Mouse (Mus musculus) liver, embryonic 15.5 days (tissue): ENCODE data around the gene Prc1. TPM values are rescaled to one million over a fixed set of nuclear protein-coding genes. Genes with fewer than 3 reads are reported as not detected.

Source experiments
- ATAC-seq: fragments of 200-750 bp; cut with Nextera tagmentation; 2 replicates; pipeline ENCODE4 v1.8.0; 2017; ENCODE audit warnings: moderate number of reproducible peaks, mild to moderate bottlenecking, moderate library complexity; ENCODE audit not compliant: insufficient read depth
- H3K27ac ChIP-seq: fragments of 300-500 bp; sonication (generic); replicated peaks from 2 replicates; pipeline ENCODE4 v1.5.1; 2015; ENCODE audit warnings: mild to moderate bottlenecking, inconsistent platforms
- H3K27me3 ChIP-seq: fragments of 300-500 bp; sonication (generic); 2 replicates; pipeline ENCODE4 v1.6.1; 2015; ENCODE audit warnings: mild to moderate bottlenecking, inconsistent platforms
- H3K36me3 ChIP-seq: fragments of 300-500 bp; sonication (generic); replicated peaks from 2 replicates; pipeline ENCODE4 v1.6.1; 2015; ENCODE audit warnings: moderate library complexity, mild to moderate bottlenecking, inconsistent platforms
- H3K4me1 ChIP-seq: fragments of 300-500 bp; sonication (generic); replicated peaks from 2 replicates; pipeline ENCODE4 v1.6.1; 2015; ENCODE audit warnings: inconsistent platforms
- H3K4me2 ChIP-seq: fragments of 300-500 bp; sonication (generic); 2 replicates; pipeline ENCODE4 v1.6.1; 2015; ENCODE audit warnings: moderate library complexity, mild to moderate bottlenecking, inconsistent platforms
- H3K4me3 ChIP-seq: fragments of 300-500 bp; sonication (generic); replicated peaks from 2 replicates; pipeline ENCODE4 v1.5.1; 2015; ENCODE audit warnings: mild to moderate bottlenecking, inconsistent platforms
- H3K9ac ChIP-seq: fragments of 300-500 bp; sonication (generic); 2 replicates; pipeline ENCODE4 v1.6.1; 2015; ENCODE audit warnings: moderate library complexity, mild to moderate bottlenecking, inconsistent platforms
- H3K9me3 ChIP-seq: fragments of 300-500 bp; sonication (generic); replicated peaks from 2 replicates; pipeline ENCODE4 v1.6.1; 2016; ENCODE audit warnings: inconsistent platforms
- WGBS: fragments of 180-500 bp; shearing (Covaris S2); methylation state at CpG from one replicate; pipeline ENCODE4 v1.1.7; 2015; ENCODE audit warnings: mixed read lengths; ENCODE audit not compliant: insufficient replicate concordance; 5-methylcytosine and 5-hydroxymethylcytosine counted together
- polyA plus RNA-seq: library from polyadenylated mRNA; unstranded; fragments of >200 nt; fragmentation: Nextera tagmentation; extraction: Ambion mirVana; gene quantifications from 2 replicates; pipeline ENCODE4 v1.2.1, GENCODE M21; 2015

Gene Prc1
- 126 and 128 TPM in 2 replicates for polyA plus RNA-seq

- Histone ChIP-seq H3K9me3 (no peaks in the 10 kb centered on the region), H3K4me1 (peaks cover 54% of the 10 kb centered on the region), H3K27ac (peak within 1 kb of the TSS; percentile 95)
Observed at GRCm38 (mm10) chr7:80294062-80294763, at the start of gene Prc1. Gene Prc1 (plus strand): TSS chr7:80294450.

GRCm38 (mm10) chr7:80244851-80245250 is 49.4 kb upstream of the Prc1 start:
- H3K9ac ChIP-seq: no peak overlapping the region
- H3K4me2 ChIP-seq: no peak overlapping the region
- no peaks in the 10 kb centered on the region for H3K9me3 ChIP-seq
- H3K4me1 ChIP-seq: peaks cover 16% of the 10 kb centered on the region
- H3K36me3 ChIP-seq: peaks cover 6% of the 10 kb centered on the region; the same call in 1 of the 2 replicates
- no peak for ATAC-seq
- WGBS: 84% methylated on average over 4 of the region's 4 CpGs
- no peak overlapping the region for H3K27ac ChIP-seq
- H3K4me3 ChIP-seq: no peak overlapping the region
- no peaks in the 10 kb centered on the region for H3K27me3 ChIP-seq

More at GRCm38 (mm10) chr7:80294062-80294763, at the start of gene Prc1:
- under 1% methylated on average over 52 of the region's 52 CpGs for WGBS
- peak within 1 kb of the TSS; percentile 97 for H3K9ac ChIP-seq
- peak; percentile 99 for ATAC-seq
- peaks cover 42% of the 10 kb centered on the region for H3K36me3 ChIP-seq
- H3K4me3 ChIP-seq: peak within 1 kb of the TSS; percentile 83
- no peaks in the 10 kb centered on the region for H3K27me3 ChIP-seq
- peak within 1 kb of the TSS; percentile 68 for H3K4me2 ChIP-seq

GRCm38 (mm10) chr7:80246148-80246721 is 48.0 kb upstream of the Prc1 start, which contains the start of gene Ttll13:
Gene Ttll13 (plus strand): TSS chr7:80246376.
- no peaks in the 10 kb centered on the region for H3K27me3 ChIP-seq
- WGBS: under 1% methylated on average over 48 of the region's 48 CpGs
- ATAC-seq: peak; percentile 98

GRCm38 (mm10) chr7:80246859-80247258 is 47.4 kb upstream of the Prc1 start:
- Histone ChIP-seq H3K4me3 (peak overlapping the region; percentile 77), H3K27me3 (no peaks in the 10 kb centered on the region), H3K9ac (peak overlapping the region; percentile 80), H3K9me3 (no peaks in the 10 kb centered on the region), H3K4me1 (peaks cover 16% of the 10 kb centered on the region), H3K36me3 (no peaks in the 10 kb centered on the region), H3K27ac (peak overlapping the region; percentile 31; the same call in 1 of the 2 replicates), H3K4me2 (peak overlapping the region; percentile 95)
- WGBS: 13% methylated on average over 7 of the region's 7 CpGs
- ATAC-seq: no peak

More at GRCm38 (mm10) chr7:80246148-80246721, 48.0 kb upstream of the Prc1 start, which contains the start of gene Ttll13:
- H3K9ac ChIP-seq: peak within 1 kb of the TSS; percentile 80
- H3K4me1 ChIP-seq: peaks cover 16% of the 10 kb centered on the region
- H3K4me3 ChIP-seq: peak within 1 kb of the TSS; percentile 77
- peak within 1 kb of the TSS; percentile 95 for H3K4me2 ChIP-seq
- no peaks in the 10 kb centered on the region for H3K36me3 ChIP-seq
- H3K9me3 ChIP-seq: no peaks in the 10 kb centered on the region
- H3K27ac ChIP-seq: peak within 1 kb of the TSS; percentile 79

GRCm38 (mm10) chr7:80252437-80252836 is 41.8 kb upstream of the Prc1 start:
- no peaks in the 10 kb centered on the region for H3K9me3 ChIP-seq
- H3K27ac ChIP-seq: no peak overlapping the region
- ATAC-seq: no peak
- peaks cover 6% of the 10 kb centered on the region for H3K27me3 ChIP-seq
- H3K4me3 ChIP-seq: no peak overlapping the region
- no peak overlapping the region for H3K9ac ChIP-seq
- WGBS: 80% methylated on average over 7 of the region's 7 CpGs
- no peak overlapping the region for H3K4me2 ChIP-seq
- H3K4me1 ChIP-seq: peaks cover 12% of the 10 kb centered on the region
- H3K36me3 ChIP-seq: no peaks in the 10 kb centered on the region

- no peak for ATAC-seq
Observed at GRCm38 (mm10) chr7:80252886-80253285, 41.4 kb upstream of the Prc1 start.

GRCm38 (mm10) chr7:80255981-80256380 is 38.3 kb upstream of the Prc1 start:
- Histone ChIP-seq H3K27ac (no peak overlapping the region), H3K9ac (no peak overlapping the region), H3K4me1 (peaks cover 22% of the 10 kb centered on the region), H3K4me3 (no peak overlapping the region), H3K27me3 (peaks cover 27% of the 10 kb centered on the region), H3K36me3 (no peaks in the 10 kb centered on the region), H3K4me2 (no peak overlapping the region), H3K9me3 (no peaks in the 10 kb centered on the region)
- ATAC-seq: no peak
- WGBS: 61% methylated on average over 2 of the region's 2 CpGs

More at GRCm38 (mm10) chr7:80252886-80253285, 41.4 kb upstream of the Prc1 start:
- 35% methylated on average over 11 of the region's 11 CpGs for WGBS
- Histone ChIP-seq H3K4me1 (peaks cover 12% of the 10 kb centered on the region), H3K4me3 (no peak overlapping the region), H3K27me3 (peaks cover 6% of the 10 kb centered on the region), H3K9me3 (no peaks in the 10 kb centered on the region), H3K36me3 (no peaks in the 10 kb centered on the region), H3K4me2 (peak overlapping the region; percentile 18), H3K9ac (no peak overlapping the region), H3K27ac (no peak overlapping the region)

- H3K4me2 ChIP-seq: no peak overlapping the region
- no peaks in the 10 kb centered on the region for H3K9me3 ChIP-seq
- 43% methylated on average over 2 of the region's 2 CpGs for WGBS
- H3K4me1 ChIP-seq: peaks cover 28% of the 10 kb centered on the region
- no peak overlapping the region for H3K9ac ChIP-seq
- ATAC-seq: no peak
- H3K27me3 ChIP-seq: peaks cover 27% of the 10 kb centered on the region; the same call in 1 of the 2 replicates
- H3K36me3 ChIP-seq: no peaks in the 10 kb centered on the region
- H3K4me3 ChIP-seq: no peak overlapping the region
- no peak overlapping the region for H3K27ac ChIP-seq
Observed at GRCm38 (mm10) chr7:80257706-80258105, 36.5 kb upstream of the Prc1 start.

- 23% methylated on average over 40 of the region's 40 CpGs for WGBS
- peak; percentile 85 for ATAC-seq
- H3K9ac ChIP-seq: peak within 1 kb of the TSS; percentile 85
- peaks cover 21% of the 10 kb centered on the region; the same call in 1 of the 2 replicates for H3K27me3 ChIP-seq
- H3K4me2 ChIP-seq: peak within 1 kb of the TSS; percentile 78
- peaks cover 23% of the 10 kb centered on the region for H3K4me1 ChIP-seq
- H3K4me3 ChIP-seq: peak within 1 kb of the TSS; percentile 80
- H3K9me3 ChIP-seq: no peaks in the 10 kb centered on the region
- peak within 1 kb of the TSS; percentile 86 for H3K27ac ChIP-seq
- H3K36me3 ChIP-seq: peaks cover 27% of the 10 kb centered on the region
Observed at GRCm38 (mm10) chr7:80260625-80261371, 33.5 kb upstream of the Prc1 start, which contains the start of gene Ngrn. Gene Ngrn (plus strand): TSS chr7:80261215.

GRCm38 (mm10) chr7:80261372-80261990 is 32.8 kb upstream of the Prc1 start:
- peaks cover 34% of the 10 kb centered on the region for H3K36me3 ChIP-seq
- H3K27me3 ChIP-seq: peaks cover 21% of the 10 kb centered on the region; the same call in 1 of the 2 replicates
- H3K4me1 ChIP-seq: peaks cover 23% of the 10 kb centered on the region
- peak overlapping the region; percentile 78 for H3K4me2 ChIP-seq
- WGBS: under 1% methylated on average over 32 of the region's 32 CpGs
- peak; percentile 65 for ATAC-seq
- H3K9ac ChIP-seq: peak overlapping the region; percentile 85
- peak overlapping the region; percentile 80 for H3K4me3 ChIP-seq
- peak overlapping the region; percentile 86 for H3K27ac ChIP-seq
- no peaks in the 10 kb centered on the region for H3K9me3 ChIP-seq
